Mouse (Mus musculus) thymus, adult 2 months (tissue): ENCODE measurements around the gene Cdk18.

Source experiments
- CTCF ChIP-seq: fragments of 200-500 bp; IDR thresholded peaks from 2 replicates; pipeline ENCODE4 v1.5.1; 2012; ENCODE audit warnings: mild to moderate bottlenecking, control low read depth, low read length, moderate library complexity, borderline replicate concordance; ENCODE audit not compliant: control insufficient read depth, poor library complexity, insufficient read depth; ENCODE audit errors: extremely low read depth
- POLR2A ChIP-seq: fragments of 200-500 bp; IDR thresholded peaks from 2 replicates; pipeline ENCODE4 v1.6.1; 2012; ENCODE audit warnings: mild to moderate bottlenecking, low read length, control low read depth, moderate library complexity; ENCODE audit not compliant: control insufficient read depth, poor library complexity, insufficient read depth; ENCODE audit errors: extremely low read depth

GRCm38 (mm10) chr1:132143730-132144129 lies 4.2 kb upstream of the Cdk18 start:
- TF ChIP-seq POLR2A = no peak
- TF ChIP-seq CTCF = no peak
